Mouse (Mus musculus): ENCODE measurements around the gene Ripk3.

- TF ChIP-seq GATA1 (IDR thresholded peaks at IDR 0.05; ENCODE audit: borderline replicate concordance, low read length) (no peak), FLI1 (IDR thresholded peaks at IDR 0.05; ENCODE audit: low read length) (no peak)
Measured at GRCm38 (mm10) chr14:55745180-55745860, 43.3 kb downstream of the Ripk3 start, which contains the start of the genes Dhrs1 and Nop9.
